Mouse (Mus musculus): ENCODE results near the gene Ssbp2. TPM values are rescaled to one million over a fixed set of nuclear protein-coding genes. Genes with fewer than 3 reads are reported as not detected.

Ssbp2 gene
- total and polyA plus RNA-seq, 3 experiments: 24.7 to 98.3 (median 40.8) TPM

DNA sequence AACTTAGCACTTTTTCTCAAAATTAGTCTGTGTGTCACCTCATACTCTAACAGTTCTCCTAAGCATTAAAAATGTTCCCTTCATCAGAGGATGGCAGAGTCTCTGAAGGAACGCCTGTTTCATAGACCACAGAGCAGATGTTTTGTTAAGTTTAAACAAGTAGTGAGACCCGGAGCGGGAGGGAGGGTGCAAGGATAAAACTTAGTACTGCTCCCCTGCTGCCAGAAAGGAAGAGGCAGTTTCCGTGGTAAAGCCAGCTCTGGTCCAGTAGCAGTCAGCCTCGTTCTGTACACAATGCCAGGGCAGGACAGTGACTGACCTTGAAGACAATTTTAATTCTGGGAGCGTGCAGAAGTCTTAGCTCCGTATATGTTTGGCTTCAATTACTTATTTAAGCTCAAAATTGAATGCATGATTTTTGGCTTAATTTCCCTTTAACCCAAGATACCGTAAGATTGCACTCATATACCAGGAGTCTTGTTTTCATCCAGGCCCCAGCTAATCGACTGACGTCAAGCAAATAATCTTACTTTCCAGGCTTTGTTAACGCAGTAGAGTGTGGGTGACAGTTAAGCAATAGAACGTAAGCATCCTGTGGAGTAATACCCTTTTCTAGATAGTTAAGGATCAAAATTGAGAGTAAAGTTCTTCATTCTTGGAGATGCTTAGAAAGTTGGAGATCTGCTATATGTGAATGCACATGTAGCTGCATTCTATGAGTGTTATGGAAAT is 42.7 kb downstream of the Ssbp2 start:
- H3K27me3 ChIP-seq (ENCODE audit: insufficient read depth, low read length): no peaks in the 10 kb centered on the region
- no peak for TF ChIP-seq GATA1 (IDR thresholded peaks at IDR 0.05; ENCODE audit: borderline replicate concordance, low read length)
- no peak for TF ChIP-seq CTCF (IDR thresholded peaks at IDR 0.05; ENCODE audit: low read depth, low read length)
- TF ChIP-seq POLR2AphosphoS5 (IDR thresholded peaks at IDR 0.05; ENCODE audit: insufficient replicate concordance, low read depth, low read length): no peak
- TF ChIP-seq TAL1 (conservative IDR thresholded peaks at IDR 0.05; ENCODE audit: low read depth, low read length): no peak
- no peak for TF ChIP-seq GATA2 (IDR thresholded peaks at IDR 0.05; ENCODE audit: borderline replicate concordance, low read depth, low read length)
- peaks cover 13% of the 10 kb centered on the region for H3K36me3 ChIP-seq (replicated peaks)
- H3K4me1 ChIP-seq (ENCODE audit: insufficient read depth, low read depth, low read length): no peaks in the 10 kb centered on the region; the same call in 1 of the 2 replicates
- ATAC-seq (ENCODE audit: extremely low read depth, insufficient number of reproducible peaks, low FRiP score, poor library complexity, severe bottlenecking) (no peak), DNase-seq (ENCODE audit: low spot score) (no peak)
- H3K4me3 ChIP-seq (ENCODE audit: low read depth, low read length): no peak overlapping the region
- H3K9me3 ChIP-seq (replicated peaks): no peaks in the 10 kb centered on the region

- peaks cover 16% of the 10 kb centered on the region for H3K4me1 ChIP-seq (ENCODE audit: insufficient read depth, low read depth, low read length)
- H3K36me3 ChIP-seq (replicated peaks): peaks cover 11% of the 10 kb centered on the region
- TF ChIP-seq CTCF (IDR thresholded peaks at IDR 0.05; ENCODE audit: low read depth, low read length) (no peak), GATA2 (IDR thresholded peaks at IDR 0.05; ENCODE audit: borderline replicate concordance, low read depth, low read length) (no peak), GATA1 (IDR thresholded peaks at IDR 0.05; ENCODE audit: borderline replicate concordance, low read length) (no peak), TAL1 (conservative IDR thresholded peaks at IDR 0.05; ENCODE audit: low read depth, low read length) (no peak), POLR2AphosphoS5 (IDR thresholded peaks at IDR 0.05; ENCODE audit: insufficient replicate concordance, low read depth, low read length) (no peak)
- no peaks in the 10 kb centered on the region for H3K27me3 ChIP-seq (ENCODE audit: insufficient read depth, low read length)
- no peak overlapping the region for H3K4me3 ChIP-seq (ENCODE audit: low read depth, low read length)
- DNase-seq (ENCODE audit: low spot score) (no peak), ATAC-seq (ENCODE audit: extremely low read depth, insufficient number of reproducible peaks, low FRiP score, poor library complexity, severe bottlenecking) (no peak)
- no peaks in the 10 kb centered on the region for H3K9me3 ChIP-seq (replicated peaks)
These were observed 48.9 kb downstream of the Ssbp2 start for GRCm38 (mm10) chr13:91508991-91509390.

GRCm38 (mm10) chr13:91509467-91509866 is 49.4 kb downstream of the Ssbp2 start:
- H3K4me3 ChIP-seq (ENCODE audit: low read depth, low read length): no peak overlapping the region
- H3K4me1 ChIP-seq (ENCODE audit: insufficient read depth, low read depth, low read length): peaks cover 18% of the 10 kb centered on the region
- H3K27me3 ChIP-seq (ENCODE audit: insufficient read depth, low read length): no peaks in the 10 kb centered on the region
- no peaks in the 10 kb centered on the region for H3K9me3 ChIP-seq (replicated peaks)
- peaks cover 12% of the 10 kb centered on the region for H3K36me3 ChIP-seq (replicated peaks)
- TF ChIP-seq POLR2AphosphoS5 (IDR thresholded peaks at IDR 0.05; ENCODE audit: insufficient replicate concordance, low read depth, low read length): no peak
- no peak for TF ChIP-seq GATA1 (IDR thresholded peaks at IDR 0.05; ENCODE audit: borderline replicate concordance, low read length)
- ATAC-seq (ENCODE audit: extremely low read depth, insufficient number of reproducible peaks, low FRiP score, poor library complexity, severe bottlenecking) (peak; percentile 45), DNase-seq (ENCODE audit: low spot score) (peak; percentile 5)

DNA sequence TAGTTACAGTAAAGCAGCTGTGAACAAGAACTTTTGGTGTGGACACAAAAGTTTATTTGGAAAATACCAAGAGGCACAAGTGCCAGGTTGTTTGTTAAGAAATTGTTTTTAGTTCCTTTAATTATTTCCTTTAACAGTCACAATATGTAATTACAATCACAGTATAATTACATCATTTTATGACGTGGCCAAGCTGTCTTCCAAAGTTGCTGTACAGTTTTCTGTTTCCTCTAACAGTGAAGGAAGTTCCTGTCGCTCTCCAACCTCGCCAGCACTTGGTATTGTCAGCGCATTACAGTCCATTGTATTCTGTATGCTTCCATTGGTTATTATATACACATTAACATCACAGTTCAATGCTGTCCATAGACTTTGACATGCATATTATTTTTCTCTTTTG is 54.9 kb downstream of the Ssbp2 start:
- TF ChIP-seq GATA2 (IDR thresholded peaks at IDR 0.05; ENCODE audit: borderline replicate concordance, low read depth, low read length) (no peak), POLR2AphosphoS5 (IDR thresholded peaks at IDR 0.05; ENCODE audit: insufficient replicate concordance, low read depth, low read length) (no peak), TAL1 (conservative IDR thresholded peaks at IDR 0.05; ENCODE audit: low read depth, low read length) (no peak), GATA1 (IDR thresholded peaks at IDR 0.05; ENCODE audit: borderline replicate concordance, low read length) (no peak), CTCF (IDR thresholded peaks at IDR 0.05; ENCODE audit: low read depth, low read length) (no peak)
- Histone ChIP-seq H3K4me1 (ENCODE audit: insufficient read depth, low read depth, low read length) (peaks cover 18% of the 10 kb centered on the region), H3K9me3 (replicated peaks) (no peaks in the 10 kb centered on the region), H3K27me3 (ENCODE audit: insufficient read depth, low read length) (no peaks in the 10 kb centered on the region), H3K36me3 (replicated peaks) (peaks cover 18% of the 10 kb centered on the region), H3K4me3 (ENCODE audit: low read depth, low read length) (no peak overlapping the region)
- DNase-seq (ENCODE audit: low spot score): no peak
- no peak for ATAC-seq (ENCODE audit: extremely low read depth, insufficient number of reproducible peaks, low FRiP score, poor library complexity, severe bottlenecking)

- DNase-seq (ENCODE audit: low spot score) (peak; percentile 13), ATAC-seq (ENCODE audit: extremely low read depth, insufficient number of reproducible peaks, low FRiP score, poor library complexity, severe bottlenecking) (peak; percentile 40; the same call in 1 of the 2 replicates)
- Histone ChIP-seq H3K4me3 (ENCODE audit: low read depth, low read length) (no peak overlapping the region), H3K36me3 (replicated peaks) (peaks cover 20% of the 10 kb centered on the region), H3K27me3 (ENCODE audit: insufficient read depth, low read length) (no peaks in the 10 kb centered on the region), H3K9me3 (replicated peaks) (no peaks in the 10 kb centered on the region), H3K4me1 (ENCODE audit: insufficient read depth, low read depth, low read length) (peaks cover 27% of the 10 kb centered on the region)
- no peak for TF ChIP-seq TAL1 (conservative IDR thresholded peaks at IDR 0.05; ENCODE audit: low read depth, low read length)
- TF ChIP-seq GATA1 (IDR thresholded peaks at IDR 0.05; ENCODE audit: borderline replicate concordance, low read length): no peak
- TF ChIP-seq POLR2AphosphoS5 (IDR thresholded peaks at IDR 0.05; ENCODE audit: insufficient replicate concordance, low read depth, low read length): no peak
- TF ChIP-seq GATA2 (IDR thresholded peaks at IDR 0.05; ENCODE audit: borderline replicate concordance, low read depth, low read length): no peak
- no peak for TF ChIP-seq CTCF (IDR thresholded peaks at IDR 0.05; ENCODE audit: low read depth, low read length)
These were observed 60.1 kb downstream of the Ssbp2 start for GRCm38 (mm10) chr13:91520073-91520750.

- H3K27me3 ChIP-seq (ENCODE audit: insufficient read depth, low read length): no peaks in the 10 kb centered on the region
- no peak for TF ChIP-seq TAL1 (conservative IDR thresholded peaks at IDR 0.05; ENCODE audit: low read depth, low read length)
- TF ChIP-seq CTCF (IDR thresholded peaks at IDR 0.05; ENCODE audit: low read depth, low read length): no peak
- no peak for TF ChIP-seq GATA2 (IDR thresholded peaks at IDR 0.05; ENCODE audit: borderline replicate concordance, low read depth, low read length)
- no peak for TF ChIP-seq POLR2AphosphoS5 (IDR thresholded peaks at IDR 0.05; ENCODE audit: insufficient replicate concordance, low read depth, low read length)
- TF ChIP-seq GATA1 (IDR thresholded peaks at IDR 0.05; ENCODE audit: borderline replicate concordance, low read length): no peak
- H3K9me3 ChIP-seq (replicated peaks): no peaks in the 10 kb centered on the region
- H3K4me1 ChIP-seq (ENCODE audit: insufficient read depth, low read depth, low read length): peaks cover 27% of the 10 kb centered on the region
- peaks cover 24% of the 10 kb centered on the region for H3K36me3 ChIP-seq (replicated peaks)
- H3K4me3 ChIP-seq (ENCODE audit: low read depth, low read length): no peak overlapping the region
- no peak for ATAC-seq (ENCODE audit: extremely low read depth, insufficient number of reproducible peaks, low FRiP score, poor library complexity, severe bottlenecking)
- no peak for DNase-seq (ENCODE audit: low spot score)
These were observed 60.9 kb downstream of the Ssbp2 start for GRCm38 (mm10) chr13:91520968-91521367.

All from G1E (cell line).